Mouse (Mus musculus) MEL (cell line): ENCODE measurements around the gene Msmp.

Source experiments
- CTCF ChIP-seq, 3 experiments: IDR thresholded peaks in 2 of 3; conservative IDR thresholded peaks in 1 of 3; 2 replicates each; pipeline ENCODE4 v1.5.1; 2011 to 2012; ENCODE audit warnings: low read length in 3 of 3, low read depth in 2 of 3, mild to moderate bottlenecking in 2 of 3, improper control_type of control experiment in 1 of 3, inconsistent platforms in 1 of 3, mixed read lengths in 1 of 3, moderate library complexity in 1 of 3; ENCODE audit not compliant: control insufficient read depth in 1 of 3, insufficient read depth in 1 of 3, poor library complexity in 1 of 3, severe bottlenecking in 1 of 3
- ELF1 ChIP-seq: IDR thresholded peaks from 2 replicates; pipeline ENCODE4 v1.6.1; 2014; ENCODE audit warnings: low read depth, mild to moderate bottlenecking, inconsistent platforms, low read length, improper control_type of control experiment, moderate library complexity
- HCFC1 ChIP-seq: IDR thresholded peaks from 2 replicates; pipeline ENCODE4 v1.6.1; 2012; ENCODE audit warnings: low read depth, mild to moderate bottlenecking, inconsistent platforms, low read length, improper control_type of control experiment, moderate library complexity
- POLR2A ChIP-seq, 2 experiments: IDR thresholded peaks; 2 replicates each; pipeline ENCODE4 v1.6.1; 2011 to 2012; ENCODE audit warnings: low read length in 2 of 2, mild to moderate bottlenecking in 2 of 2, control low read depth in 1 of 2, improper control_type of control experiment in 1 of 2, low read depth in 1 of 2, moderate library complexity in 1 of 2; ENCODE audit not compliant: control insufficient read depth in 1 of 2, insufficient read depth in 1 of 2, poor library complexity in 1 of 2
- SIN3A ChIP-seq: IDR thresholded peaks from 2 replicates; pipeline ENCODE4 v1.6.1; 2012; ENCODE audit warnings: low read length, improper control_type of control experiment, inconsistent platforms

GRCm38 (mm10) chr4:43604099-43604498, 19.8 kb upstream of the Msmp start:
- TF ChIP-seq CTCF (IDR thresholded peaks at IDR 0.05 in 2 of 3, conservative IDR thresholded peaks at IDR 0.05 in 1 of 3; ENCODE audit: control insufficient read depth in 1 of 3, insufficient read depth in 1 of 3, low read depth in 2 of 3, low read length in 3 of 3, poor library complexity in 1 of 3, severe bottlenecking in 1 of 3) (no peak), ELF1 (no peak), SIN3A (no peak), POLR2A (IDR thresholded peaks at IDR 0.05; ENCODE audit: control insufficient read depth in 1 of 2, insufficient read depth in 1 of 2, low read depth in 1 of 2, low read length in 2 of 2, poor library complexity in 1 of 2) (no peak), HCFC1 (no peak)
